Mouse (Mus musculus) myocyte (in vitro differentiated cells): ENCODE measurements around the gene Kank3.

Source experiments
- CEBPB ChIP-seq: IDR thresholded peaks from 2 replicates; pipeline ENCODE4 v1.6.1; 2011; ENCODE audit warnings: mild to moderate bottlenecking, moderate library complexity; ENCODE audit not compliant: poor library complexity, insufficient read depth, severe bottlenecking
- E2F4 ChIP-seq: IDR thresholded peaks from one replicate; pipeline ENCODE4 v1.6.1; 2011; ENCODE audit warnings: mild to moderate bottlenecking, control low read depth, moderate library complexity; ENCODE audit not compliant: insufficient read depth
- MAX ChIP-seq: IDR thresholded peaks from one replicate; pipeline ENCODE4 v1.6.1; 2011; ENCODE audit warnings: low read depth, mild to moderate bottlenecking, control low read depth
- MYOD1 ChIP-seq, 3 experiments: IDR thresholded peaks; one replicate each; pipeline ENCODE4 v1.6.1; 2011; ENCODE audit warnings: control low read depth in 2 of 3, low read depth in 2 of 3, mild to moderate bottlenecking in 2 of 3, moderate library complexity in 1 of 3; ENCODE audit not compliant: insufficient read length in 2 of 3, control insufficient read depth in 1 of 3
- MYOG ChIP-seq, 3 experiments: IDR thresholded peaks; one replicate each; pipeline ENCODE4 v1.6.1; 2011; ENCODE audit warnings: control low read depth in 2 of 3, low read depth in 2 of 3, mild to moderate bottlenecking in 2 of 3; ENCODE audit not compliant: insufficient read length in 2 of 3, control insufficient read depth in 1 of 3, insufficient read depth in 1 of 3
- POLR2A ChIP-seq: IDR thresholded peaks from one replicate; pipeline ENCODE4 v1.6.1; 2011; ENCODE audit warnings: low read depth, mild to moderate bottlenecking, control low read depth, moderate library complexity; ENCODE audit not compliant: insufficient read length
- POLR2AphosphoS2 ChIP-seq: IDR thresholded peaks from one replicate; pipeline ENCODE4 v1.6.1; 2011; ENCODE audit warnings: low read depth, control low read depth; ENCODE audit not compliant: insufficient read length
- REST ChIP-seq: IDR thresholded peaks from one replicate; pipeline ENCODE4 v1.6.1; 2011; ENCODE audit warnings: mild to moderate bottlenecking, control low read depth, moderate library complexity; ENCODE audit not compliant: insufficient read depth, insufficient read length
- SRF ChIP-seq: IDR thresholded peaks from one replicate; pipeline ENCODE4 v1.6.1; 2011; ENCODE audit warnings: low read depth; ENCODE audit not compliant: control insufficient read depth, insufficient read length
- TCF12 ChIP-seq: IDR thresholded peaks from one replicate; pipeline ENCODE4 v1.6.1; 2011; ENCODE audit warnings: mild to moderate bottlenecking, control low read depth; ENCODE audit not compliant: poor library complexity, insufficient read depth, severe bottlenecking
- TCF3 ChIP-seq: IDR thresholded peaks from one replicate; pipeline ENCODE4 v1.6.1; 2011; ENCODE audit warnings: low read depth, control low read depth; ENCODE audit not compliant: insufficient read length
- USF1 ChIP-seq: IDR thresholded peaks from one replicate; pipeline ENCODE4 v1.6.1; 2011; ENCODE audit warnings: low read depth, mild to moderate bottlenecking, control low read depth, moderate library complexity

DNA sequence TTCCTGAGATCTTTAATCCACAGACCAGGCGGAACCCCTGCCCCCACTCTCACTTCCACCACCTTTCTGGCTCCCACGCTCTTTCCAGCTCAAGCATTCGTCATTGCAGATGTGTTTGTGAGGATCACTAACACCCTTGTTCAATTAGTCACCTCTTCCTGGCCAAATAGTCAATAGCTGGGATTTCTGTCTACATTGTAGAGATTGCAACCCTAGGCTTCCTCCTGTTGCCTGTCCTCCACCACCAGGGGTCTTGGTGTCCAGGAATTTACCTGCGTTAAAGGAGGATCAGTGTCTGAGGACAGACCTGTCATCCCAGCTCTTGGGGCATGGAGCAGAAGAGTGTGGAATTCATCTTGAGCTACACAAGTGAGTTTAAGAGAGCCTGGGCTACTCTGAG is 28.3 kb upstream of the Kank3 start:
- TF ChIP-seq USF1 (no peak), POLR2A (no peak), MYOD1 (IDR thresholded peaks at IDR 0.05; ENCODE audit: control insufficient read depth in 1 of 3, insufficient read length in 2 of 3, low read depth in 2 of 3) (no peak), E2F4 (no peak), TCF12 (no peak), MAX (no peak), REST (no peak), CEBPB (no peak), POLR2AphosphoS2 (no peak), MYOG (IDR thresholded peaks at IDR 0.05; ENCODE audit: control insufficient read depth in 1 of 3, insufficient read depth in 1 of 3, insufficient read length in 2 of 3, low read depth in 2 of 3) (no peak), SRF (no peak), TCF3 (no peak)
